Mouse (Mus musculus) embryonic facial prominence, embryonic 11.5 days (tissue): ENCODE measurements around the gene Ripor1. TPM values are rescaled to one million over a fixed set of nuclear protein-coding genes. Genes with fewer than 3 reads are reported as not detected.
A peak's percentile ranks its signal among the peaks of the same experiment; 100 is the strongest.

Experiments
- ATAC-seq: fragments of 200-750 bp; cut with Nextera tagmentation; replicated peaks from 2 replicates; pipeline ENCODE4 v1.8.0; 2017; ENCODE audit warnings: low read depth; ENCODE audit not compliant: insufficient number of reproducible peaks, low FRiP score, low TSS enrichment
- DNase-seq: peaks from one replicate; pipeline ENCODE4 v3.0.0-alpha.2; 2015; ENCODE audit warnings: low spot score
- H3K27ac ChIP-seq: fragments of 300-500 bp; sonication (generic); replicated peaks from 2 replicates; pipeline ENCODE4 v1.5.1; 2014; ENCODE audit warnings: mild to moderate bottlenecking, low read depth, low read length, control low read depth
- H3K27me3 ChIP-seq: fragments of 300-500 bp; sonication (generic); 2 replicates; pipeline ENCODE4 v1.6.1; 2014; ENCODE audit warnings: mild to moderate bottlenecking, low read length, moderate library complexity, mixed read lengths; ENCODE audit not compliant: control insufficient read depth, insufficient read depth
- H3K36me3 ChIP-seq: fragments of 300-500 bp; sonication (generic); replicated peaks from 2 replicates; pipeline ENCODE4 v1.6.1; 2014; ENCODE audit warnings: low read depth, mild to moderate bottlenecking, low read length, moderate library complexity, mixed read lengths; ENCODE audit not compliant: control insufficient read depth, insufficient read depth
- H3K4me1 ChIP-seq: fragments of 300-500 bp; sonication (generic); 2 replicates; pipeline ENCODE4 v1.6.1; 2014; ENCODE audit warnings: low read length, mixed read lengths; ENCODE audit not compliant: control insufficient read depth, insufficient read depth
- H3K4me2 ChIP-seq: fragments of 300-500 bp; sonication (generic); 2 replicates; pipeline ENCODE4 v1.6.1; 2014; ENCODE audit warnings: low read depth, mild to moderate bottlenecking, control low read depth, low read length, moderate library complexity
- H3K4me3 ChIP-seq: fragments of 300-500 bp; sonication (generic); 2 replicates; pipeline ENCODE4 v1.5.1; 2014; ENCODE audit warnings: low read depth, low read length, control low read depth
- H3K9ac ChIP-seq: fragments of 300-500 bp; sonication (generic); replicated peaks from 2 replicates; pipeline ENCODE4 v1.6.1; 2014; ENCODE audit warnings: mild to moderate bottlenecking, control low read depth, low read length
- H3K9me3 ChIP-seq: fragments of 300-500 bp; sonication (generic); replicated peaks from 2 replicates; pipeline ENCODE4 v1.6.1; 2016; ENCODE audit warnings: mild to moderate bottlenecking, low read length, inconsistent platforms, mixed read lengths; ENCODE audit not compliant: control insufficient read depth
- WGBS: fragments of 180-500 bp; shearing (Covaris S2); extraction: QIAGEN DNeasy Blood & Tissue Kit; methylation state at CpG from one replicate; pipeline ENCODE4 v1.1.7; 2014; 5-methylcytosine and 5-hydroxymethylcytosine counted together
- microRNA counts: library from miRNA; unstranded; fragments of <30 nt; microRNA quantifications from one replicate; lab custom pipeline; 2016
- microRNA-seq: library from miRNA; unstranded; fragments of <30 nt; microRNA quantifications from one replicate; pipeline ENCODE4, GENCODE M21; 2016; ENCODE audit warnings: borderline number of aligned reads
- polyA plus RNA-seq: library from polyadenylated mRNA; unstranded; fragments of >200 nt; fragmentation: Nextera tagmentation; extraction: Ambion mirVana; gene quantifications from 2 replicates; pipeline ENCODE4 v1.2.1, GENCODE M21; 2014

Gene Ripor1
- polyA plus RNA-seq, 1 experiment from 2014 or later, result 7.3 TPM

- H3K9ac ChIP-seq, result no peak overlapping the region
- no peak overlapping the region for H3K4me2 ChIP-seq
- no peaks in the 10 kb centered on the region for H3K9me3 ChIP-seq
- H3K27ac ChIP-seq, result no peak overlapping the region
- H3K4me3 ChIP-seq, result no peak overlapping the region
- 94% methylated on average over 1 of the region's 1 CpGs for WGBS
- ATAC-seq, result no peak
- no peaks in the 10 kb centered on the region for H3K27me3 ChIP-seq
- H3K36me3 ChIP-seq, result peaks cover 10% of the 10 kb centered on the region
- no peaks in the 10 kb centered on the region for H3K4me1 ChIP-seq
- DNase-seq, result no peak
Measured at GRCm38 (mm10) chr8:105648929-105649328, 43.9 kb downstream of the Ripor1 start.

GRCm38 (mm10) chr8:105657641-105658040 is 52.6 kb downstream of the Ripor1 start:
- H3K4me3 ChIP-seq, result no peak overlapping the region
- no peak for ATAC-seq
- H3K4me2 ChIP-seq, result no peak overlapping the region
- H3K36me3 ChIP-seq, result peaks cover 2% of the 10 kb centered on the region; the same call in 1 of the 2 replicates
- H3K9me3 ChIP-seq, result no peaks in the 10 kb centered on the region
- no peak overlapping the region for H3K27ac ChIP-seq
- no peaks in the 10 kb centered on the region for H3K27me3 ChIP-seq
- no peak overlapping the region for H3K9ac ChIP-seq
- H3K4me1 ChIP-seq, result no peaks in the 10 kb centered on the region
- no peak for DNase-seq

- H3K36me3 ChIP-seq, result peaks cover 3% of the 10 kb centered on the region; the same call in 1 of the 2 replicates
- ATAC-seq, result no peak
- H3K4me3 ChIP-seq, result no peak overlapping the region
- no peaks in the 10 kb centered on the region for H3K9me3 ChIP-seq
- peak; percentile 57 for DNase-seq
- H3K4me1 ChIP-seq, result no peaks in the 10 kb centered on the region
- H3K27ac ChIP-seq, result no peak overlapping the region
- 75% methylated on average over 3 of the region's 3 CpGs for WGBS
- no peak overlapping the region for H3K4me2 ChIP-seq
- H3K27me3 ChIP-seq, result no peaks in the 10 kb centered on the region
- no peak overlapping the region for H3K9ac ChIP-seq
Measured at GRCm38 (mm10) chr8:105661167-105661566, 56.1 kb downstream of the Ripor1 start.

MicroRNA genes within 50 kb of the gene (microRNA counts, 519-probe panel; counts per million panel counts)
- 2,658 counts per million, percentile 29 among the panel's probes with 10 or more counts for microRNA mmu-miR-1966 (lab: Ali Mortazavi, UCI)

Small RNAs within 50 kb of the gene (microRNA-seq; reads per million reads assigned to microRNA genes)
- gene Mir1966, result not detected

Other genes with a start within 250 kb of the Ripor1 start
- 0.28 and 0.29 TPM in 2 replicates for gene Plekhg4, start 232.0 kb upstream of the Ripor1 start, polyA plus RNA-seq
- gene Kctd19, start 191.8 kb upstream of the Ripor1 start, polyA plus RNA-seq, result not detected in 2 replicates
- 0.39 and 0.49 TPM in 2 replicates for gene Lrrc36, start 191.7 kb upstream of the Ripor1 start, polyA plus RNA-seq
- 49.5 and 59.1 TPM in 2 replicates for gene Tppp3, start 133.7 kb upstream of the Ripor1 start, polyA plus RNA-seq
- 15.0 and 17.9 TPM in 2 replicates for gene Zdhhc1, start 108.4 kb upstream of the Ripor1 start, polyA plus RNA-seq
- gene Hsd11b2, start 86.5 kb upstream of the Ripor1 start, polyA plus RNA-seq, result 11.9 and 12.6 TPM in 2 replicates
- 89.8 and 95.5 TPM in 2 replicates for gene Atp6v0d1, start 39.2 kb upstream of the Ripor1 start, polyA plus RNA-seq
- 116 and 118 TPM in 2 replicates for gene Ctcf, start 31.3 kb downstream of the Ripor1 start, polyA plus RNA-seq
- 1.0 and 1.7 TPM in 2 replicates for gene Agrp, start 32.1 kb downstream of the Ripor1 start, polyA plus RNA-seq
- gene Carmil2, start 81.0 kb downstream of the Ripor1 start, polyA plus RNA-seq, result 0.88 and 1.8 TPM in 2 replicates
- 53.8 and 56.5 TPM in 2 replicates for gene Acd, start 95.8 kb downstream of the Ripor1 start, polyA plus RNA-seq
- 13.2 and 16.3 TPM in 2 replicates for gene Pard6a, start 95.9 kb downstream of the Ripor1 start, polyA plus RNA-seq
- 0.50 TPM in 1 of 2 replicates, not detected in the other for gene 4933405L10Rik, start 102.4 kb downstream of the Ripor1 start, polyA plus RNA-seq
- 31.2 and 36.7 TPM in 2 replicates for gene Enkd1, start 103.0 kb downstream of the Ripor1 start, polyA plus RNA-seq
- 24.5 and 26.6 TPM in 2 replicates for gene Gfod2, start 153.4 kb downstream of the Ripor1 start, polyA plus RNA-seq
- gene Ranbp10, start 222.1 kb downstream of the Ripor1 start, polyA plus RNA-seq, result 11.2 and 13.0 TPM in 2 replicates
- 0.27 TPM in 1 of 2 replicates, not detected in the other for gene Tsnaxip1, start 222.5 kb downstream of the Ripor1 start, polyA plus RNA-seq
- 50.8 and 53.1 TPM in 2 replicates for gene Cenpt, start 248.0 kb downstream of the Ripor1 start, polyA plus RNA-seq
- 67.7 and 72.4 TPM in 2 replicates for gene Thap11, start 249.9 kb downstream of the Ripor1 start, polyA plus RNA-seq